Mouse (Mus musculus) left cerebral cortex, postnatal 36 days (tissue): ENCODE results near the gene Gpatch2l. TPM values are rescaled to one million over a fixed set of nuclear protein-coding genes. Genes with fewer than 3 reads are reported as not detected.

ENCODE experiments used
- DNase-seq, 2 experiments: peaks; one replicate each; pipeline ENCODE4 v3.0.0; 2021 to 2022; ENCODE audit warnings: low spot score in 2 of 2, mixed read lengths in 1 of 2
- intact Hi-C: fragments of 180-260 bp; cut with DNase I; formaldehyde crosslinking; loops from one replicate; pipeline ENCODE4 v1.15.1; 2025
- total RNA-seq, 2 experiments: library from RNA; stranded (reverse); gene quantifications; 2 replicates each; pipeline ENCODE4 v1.2.3; 2021

Gene Gpatch2l
- total RNA-seq, 2 experiments from 2014 or later = 35.6 to 36.5 TPM

DNA sequence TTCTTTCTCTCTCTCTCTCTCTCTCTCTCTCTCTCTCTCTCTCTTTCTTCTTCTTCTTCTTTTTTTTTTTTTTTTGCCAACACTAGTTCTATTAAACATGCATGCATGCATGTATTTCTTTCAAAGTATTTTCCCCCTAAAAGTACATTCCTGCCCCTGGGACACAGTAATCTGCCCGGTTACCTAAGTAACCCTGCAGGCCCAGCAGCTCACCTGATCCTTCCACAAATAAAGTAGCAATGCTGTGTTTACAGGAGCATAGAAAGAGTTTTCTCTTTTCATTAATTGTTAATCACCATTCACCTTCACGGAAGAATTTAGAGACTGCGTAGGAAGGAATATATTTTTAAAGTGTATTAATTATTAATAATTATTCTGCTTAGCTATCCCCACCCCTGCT, 34.1 kb downstream of the Gpatch2l start:
- intact Hi-C loops = loop anchor here (10.0 kb wide), 1 partner anchor 141 kb away; no protein-coding TSS in a partner anchor
- no peak for DNase-seq

DNA sequence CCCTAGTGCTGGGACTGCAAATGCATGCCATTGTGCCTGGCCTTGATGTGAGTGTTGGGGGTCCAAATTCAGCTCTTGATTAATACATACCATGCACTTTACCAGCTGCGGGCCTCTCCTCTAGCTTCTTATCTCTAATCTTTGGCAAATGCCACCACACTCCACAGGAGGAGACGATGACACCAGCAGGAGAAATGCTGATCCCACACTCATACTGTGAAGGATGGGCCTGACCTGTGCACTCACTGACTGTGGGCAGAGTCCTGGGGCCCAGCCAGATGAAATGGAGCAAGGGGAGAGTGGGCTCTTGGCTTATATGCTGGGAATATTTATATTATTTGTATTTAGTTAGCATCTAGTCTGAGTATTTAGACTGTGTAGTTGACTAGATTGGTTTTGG, 34.8 kb downstream of the Gpatch2l start:
- no peak for DNase-seq
- intact Hi-C loops = loop anchor here (10.0 kb wide), 1 partner anchor 142 kb away; no protein-coding TSS in a partner anchor

DNA sequence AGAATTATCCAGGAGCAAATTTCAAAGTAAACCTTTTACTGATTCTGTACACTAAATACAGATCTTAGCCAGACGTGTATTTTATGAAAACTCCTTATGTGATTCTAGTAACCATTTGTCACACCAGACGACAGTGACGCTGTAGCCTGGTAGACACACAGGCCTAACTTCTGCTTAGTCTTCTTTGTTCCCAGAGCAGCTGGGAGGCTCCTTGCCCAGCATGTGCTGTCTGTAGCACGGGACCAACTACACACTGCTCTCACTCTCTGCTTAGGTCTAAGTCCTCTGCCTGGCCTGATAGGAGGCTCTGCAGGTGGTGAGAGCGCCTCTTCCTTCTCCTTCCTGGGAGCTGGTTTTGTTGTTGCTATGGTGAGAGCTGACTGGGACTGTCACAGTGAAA, 35.2 kb downstream of the Gpatch2l start:
- DNase-seq = peak in 1 of 2 experiments; percentile 16
- intact Hi-C loops = loop anchor here (10.0 kb wide), 1 partner anchor 142 kb away; no protein-coding TSS in a partner anchor

DNA sequence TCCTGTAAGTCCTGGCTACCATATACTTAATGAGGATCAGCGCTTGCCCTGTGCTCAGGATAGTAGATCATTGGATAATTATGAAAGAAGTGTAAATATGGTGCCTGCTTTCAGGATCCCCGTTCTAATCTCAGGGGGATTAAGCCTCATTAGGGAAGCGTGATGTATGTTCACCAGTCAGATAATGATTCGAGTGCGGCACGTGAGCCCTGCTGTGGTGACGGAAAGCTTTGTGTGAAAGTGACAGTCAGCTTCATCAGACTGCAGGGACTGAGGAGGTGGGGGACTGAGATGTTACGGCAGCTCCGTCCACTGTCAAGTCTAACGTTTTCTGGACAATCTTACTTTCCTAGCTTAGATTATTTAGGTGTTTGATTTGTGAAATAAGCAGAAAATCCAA, 38.3 kb downstream of the Gpatch2l start:
- intact Hi-C loops = loop anchor here (10.0 kb wide), 1 partner anchor 145 kb away; no protein-coding TSS in a partner anchor
- DNase-seq = no peak

DNA sequence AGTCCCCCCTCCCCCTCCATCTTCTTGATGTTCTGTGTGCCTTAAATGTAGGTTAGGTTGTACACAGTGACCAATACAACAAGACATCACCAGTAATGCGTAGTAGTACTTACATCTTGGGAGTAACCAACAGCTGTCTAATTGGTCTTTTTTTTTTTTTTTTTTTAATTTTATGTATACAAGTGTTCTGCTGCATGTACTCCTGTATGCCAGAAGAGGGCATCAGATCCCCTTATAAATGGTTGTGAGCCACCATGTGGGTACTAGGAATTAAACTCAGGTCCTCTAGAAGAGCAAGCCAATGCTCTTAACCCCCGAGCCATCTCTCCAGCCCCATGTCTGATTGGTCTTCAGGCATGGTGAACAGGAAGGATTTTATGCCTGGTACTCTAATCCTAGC, 44.0 kb downstream of the Gpatch2l start:
- intact Hi-C loops = no loop called here
- no peak for DNase-seq

DNA sequence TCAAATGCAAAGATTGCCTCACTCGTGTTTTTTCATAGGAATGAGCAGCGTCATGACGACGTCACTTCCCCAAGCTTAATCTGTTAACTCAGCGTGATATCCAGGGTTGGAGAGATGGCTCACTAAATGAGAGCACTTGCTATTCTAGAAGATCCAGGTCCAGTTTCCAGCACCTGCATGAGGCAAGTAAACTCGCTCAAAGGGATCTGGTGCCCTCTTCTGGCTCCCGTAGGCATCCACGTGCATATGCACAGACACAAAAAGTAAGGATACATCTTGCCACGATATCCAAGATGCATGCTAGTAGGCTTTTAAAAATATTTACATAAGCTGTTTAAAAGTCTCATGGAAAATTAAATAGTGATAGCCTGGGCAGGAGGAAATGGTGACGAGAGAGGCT, 55.8 kb downstream of the Gpatch2l start:
- intact Hi-C loops = no loop called here
- no peak for DNase-seq

DNA sequence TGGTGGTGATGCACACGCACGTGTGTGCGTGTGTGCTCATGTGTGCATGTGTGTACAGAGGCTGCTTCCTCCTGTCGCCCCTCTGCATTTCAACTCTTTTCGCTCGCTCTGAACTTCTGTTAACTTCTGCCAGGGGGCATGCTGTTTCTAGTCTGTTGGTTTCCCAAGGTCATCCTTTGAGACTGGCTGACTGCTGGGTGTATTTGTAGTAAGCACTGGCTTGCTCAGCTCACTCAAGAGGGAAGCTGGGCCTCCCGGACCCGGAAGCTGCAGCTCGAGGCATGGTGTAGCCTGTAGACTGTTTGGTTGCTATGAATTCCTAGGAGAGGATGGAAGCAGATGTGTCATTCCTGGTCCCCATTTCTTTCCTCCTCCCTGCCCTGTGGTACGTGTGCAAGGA, 61.3 kb downstream of the Gpatch2l start:
- intact Hi-C loops = no loop called here
- no peak for DNase-seq

DNA sequence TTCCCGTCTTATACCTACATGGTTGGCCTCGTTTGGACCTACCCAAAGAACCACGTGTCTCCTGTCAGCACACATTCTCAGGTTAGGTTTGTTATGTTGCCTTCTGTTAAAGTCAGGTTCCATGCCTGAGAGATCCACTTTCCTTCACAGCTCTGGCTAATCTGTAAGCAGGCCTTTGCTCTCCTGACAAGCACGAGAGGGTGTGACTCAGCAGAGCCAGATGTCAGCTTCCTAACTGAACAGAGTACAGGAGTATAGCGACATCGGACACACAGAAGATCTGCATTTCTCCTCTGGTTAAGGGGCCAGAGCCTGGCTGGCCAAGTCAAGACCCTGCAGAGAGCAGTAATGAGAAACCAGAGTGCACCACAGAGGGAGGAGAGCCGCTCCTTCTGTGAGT, 63.4 kb downstream of the Gpatch2l start:
- intact Hi-C loops = no loop called here
- no peak for DNase-seq

DNA sequence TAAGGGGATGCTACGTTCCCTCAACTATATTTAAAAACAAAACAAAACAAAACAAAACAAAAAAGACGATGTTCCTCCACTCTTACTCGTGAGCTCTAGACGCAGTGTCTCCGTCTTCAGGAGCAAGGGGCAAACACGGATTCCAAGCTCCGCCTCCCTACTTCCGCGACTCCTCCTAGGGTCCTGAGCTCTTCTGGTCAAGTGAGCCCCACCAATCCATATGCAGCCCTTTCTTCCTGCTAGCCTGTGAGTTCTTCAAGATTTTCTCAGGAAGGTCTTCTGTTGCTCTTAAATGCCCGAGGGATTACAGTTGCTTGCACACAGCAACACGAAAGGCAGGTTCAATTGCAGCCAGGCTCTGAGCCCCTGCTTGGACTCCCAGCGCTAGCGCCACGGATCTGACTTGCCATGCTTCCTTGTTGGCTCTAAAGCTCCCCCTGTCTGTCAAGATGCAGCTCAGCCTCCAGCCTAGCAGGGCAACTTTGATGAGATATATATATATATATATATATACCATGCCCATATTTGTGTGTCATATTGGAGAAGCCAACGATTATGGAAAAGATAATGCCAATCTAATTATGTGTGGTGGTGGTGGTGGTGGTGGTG, 64.1 kb downstream of the Gpatch2l start:
- intact Hi-C loops = no loop called here
- no peak for DNase-seq

DNA sequence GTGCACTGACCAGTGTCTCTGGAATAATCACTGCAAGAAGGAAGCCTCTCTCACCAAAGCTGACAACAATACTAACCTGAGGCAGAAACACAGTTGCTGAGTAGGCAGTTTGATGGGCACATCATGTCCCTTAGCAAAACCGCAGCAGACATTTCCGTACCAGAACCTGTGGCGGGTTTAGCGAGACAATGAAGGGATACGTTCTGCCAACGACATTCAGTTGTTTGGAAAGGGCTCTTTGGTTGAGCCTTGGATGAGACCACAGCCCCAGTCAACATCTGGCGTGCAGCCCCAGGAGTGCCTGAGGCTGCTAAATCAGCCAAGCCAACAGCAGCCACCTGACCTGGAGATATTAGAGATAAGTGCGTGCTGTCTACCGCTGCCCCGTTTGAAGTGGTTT, 67.8 kb downstream of the Gpatch2l start:
- no peak for DNase-seq
- intact Hi-C loops = no loop called here

DNA sequence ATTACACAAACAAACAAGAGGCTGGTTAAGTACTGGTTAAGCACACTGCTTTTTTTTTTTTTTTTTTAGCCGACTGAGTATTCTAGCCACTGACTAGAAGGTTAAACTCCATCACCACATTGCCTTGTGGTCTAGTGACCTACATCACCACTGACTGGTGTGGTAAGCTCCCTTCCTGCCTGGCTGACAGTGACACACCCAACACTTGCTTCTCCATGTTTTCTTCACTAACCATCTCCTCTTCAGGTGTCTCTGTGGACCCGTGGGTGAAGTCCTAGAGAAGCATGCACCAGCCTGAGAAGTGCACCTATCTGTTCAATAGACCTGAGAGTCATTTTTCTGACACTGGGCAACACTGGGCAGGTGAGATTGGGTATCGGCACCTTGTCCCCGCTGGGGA, 68.2 kb downstream of the Gpatch2l start:
- DNase-seq = no peak
- intact Hi-C loops = no loop called here

DNA sequence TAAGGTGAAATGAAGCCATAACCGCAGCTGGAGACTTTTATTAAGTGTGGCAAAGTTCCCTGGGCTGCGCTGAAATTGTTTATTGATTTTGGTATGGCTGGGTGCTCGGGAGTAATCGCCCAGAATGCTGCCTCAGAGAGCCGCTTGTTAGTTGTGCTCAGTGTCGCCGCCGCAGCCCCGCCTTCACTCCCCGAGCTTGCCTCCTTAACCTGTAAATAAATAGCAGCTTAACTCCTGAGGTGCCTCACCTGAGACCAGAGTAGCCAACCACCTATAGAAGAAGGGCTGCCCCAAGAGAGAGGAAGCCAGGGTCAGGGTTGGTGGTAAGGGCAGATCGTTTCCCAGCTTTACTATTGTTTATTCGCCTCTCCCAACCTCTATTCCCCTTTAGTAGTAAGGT, 79.0 kb downstream of the Gpatch2l start:
- intact Hi-C loops = no loop called here
- no peak for DNase-seq

DNA sequence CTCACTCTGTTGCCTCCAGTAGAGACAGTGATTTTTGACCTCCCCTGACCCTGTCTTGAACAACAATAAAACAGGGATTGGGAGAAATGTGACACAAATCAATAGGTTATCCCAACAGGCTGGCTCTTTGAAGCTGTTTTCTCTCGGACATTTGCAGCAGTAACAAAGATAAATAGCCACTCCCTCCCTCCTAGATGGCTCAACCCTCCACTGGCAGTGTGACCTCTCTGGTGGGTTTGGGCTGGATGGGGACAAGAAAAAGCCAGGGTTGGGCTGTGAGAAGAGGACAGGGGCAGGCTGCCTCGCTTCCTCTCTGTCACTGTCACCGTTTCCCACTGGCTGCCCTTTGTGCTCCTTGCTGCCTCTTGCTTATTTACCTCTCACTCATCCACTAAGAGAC, 82.6 kb downstream of the Gpatch2l start:
- DNase-seq = no peak
- intact Hi-C loops = no loop called here

DNA sequence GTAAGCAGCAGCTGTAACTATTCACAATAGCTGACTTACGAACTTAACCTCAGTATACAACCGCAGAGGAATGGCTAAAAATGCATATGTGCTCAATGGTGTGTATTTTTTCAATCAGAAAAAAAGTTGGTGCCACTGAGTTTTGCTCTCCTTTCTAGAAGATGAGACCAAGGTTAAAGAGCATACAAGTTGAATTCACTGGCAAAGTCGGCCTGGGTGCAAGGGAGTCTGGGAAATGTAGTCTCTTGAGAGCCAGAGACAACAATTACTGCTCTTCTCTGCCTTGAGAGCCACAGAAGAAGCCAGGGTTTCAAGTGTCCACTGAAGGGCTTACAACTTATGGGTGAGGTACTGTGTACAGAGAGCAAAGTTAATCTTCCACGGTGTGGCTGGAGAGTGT, 88.2 kb downstream of the Gpatch2l start:
- no peak for DNase-seq
- intact Hi-C loops = no loop called here

DNA sequence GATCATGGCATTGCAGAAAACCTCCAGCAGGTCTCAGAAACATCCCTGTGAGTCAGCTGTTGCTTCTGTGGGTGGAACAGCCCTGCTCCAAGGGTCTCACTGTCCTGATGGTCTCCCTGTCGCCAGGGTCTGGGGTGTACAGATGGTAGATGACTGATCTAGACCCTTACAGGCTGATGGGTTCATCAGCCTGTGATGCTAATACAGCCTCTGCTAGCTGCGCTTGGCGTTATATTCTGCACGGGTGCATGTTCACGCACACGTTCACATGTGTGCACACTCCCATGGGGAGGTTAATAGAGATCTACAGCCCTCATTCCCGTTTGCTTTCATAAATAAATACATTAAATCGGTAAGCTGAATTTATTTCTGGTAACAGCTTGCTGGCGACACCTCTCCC, 89.0 kb downstream of the Gpatch2l start:
- DNase-seq = no peak
- intact Hi-C loops = no loop called here

DNA sequence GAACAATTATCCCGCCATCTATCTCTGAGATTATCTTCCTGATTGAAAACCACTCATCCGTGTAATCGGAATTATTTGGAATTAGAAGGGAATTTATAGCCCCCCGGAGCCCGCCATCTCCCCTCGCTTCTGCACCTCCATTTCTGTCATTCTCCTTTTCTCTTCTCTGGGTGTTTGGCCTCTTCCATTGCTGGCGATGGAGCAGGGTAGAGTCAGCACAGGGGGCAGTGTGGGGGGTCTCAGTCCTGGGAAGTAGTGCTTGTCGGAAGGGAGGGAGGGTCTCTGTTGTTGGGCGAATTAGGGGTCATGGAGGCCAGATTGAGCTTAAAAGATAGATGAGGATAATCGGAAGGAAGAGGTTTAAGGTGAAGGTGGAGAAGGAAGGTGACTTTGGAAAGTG, 89.6 kb downstream of the Gpatch2l start:
- intact Hi-C loops = no loop called here
- no peak for DNase-seq

DNA sequence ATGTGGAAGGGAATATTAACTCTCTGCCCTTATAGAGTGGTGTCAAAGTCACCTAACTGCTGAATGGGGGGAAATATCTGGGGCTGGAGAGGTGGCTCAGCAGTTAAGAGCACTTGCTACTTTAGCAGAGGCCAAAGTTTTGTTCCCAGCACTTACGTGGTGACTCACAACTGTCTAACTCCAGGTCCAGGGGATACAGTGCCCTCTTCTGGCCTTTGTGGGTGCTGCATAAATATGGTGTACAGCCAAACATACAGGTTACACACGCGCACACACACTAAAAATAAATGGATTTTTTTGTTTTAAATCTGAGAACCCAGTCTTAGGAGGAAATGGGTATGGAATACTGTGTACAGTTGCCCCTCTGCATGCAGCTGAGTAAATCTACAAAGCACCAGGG, 94.6 kb downstream of the Gpatch2l start:
- intact Hi-C loops = no loop called here
- DNase-seq = no peak

DNA sequence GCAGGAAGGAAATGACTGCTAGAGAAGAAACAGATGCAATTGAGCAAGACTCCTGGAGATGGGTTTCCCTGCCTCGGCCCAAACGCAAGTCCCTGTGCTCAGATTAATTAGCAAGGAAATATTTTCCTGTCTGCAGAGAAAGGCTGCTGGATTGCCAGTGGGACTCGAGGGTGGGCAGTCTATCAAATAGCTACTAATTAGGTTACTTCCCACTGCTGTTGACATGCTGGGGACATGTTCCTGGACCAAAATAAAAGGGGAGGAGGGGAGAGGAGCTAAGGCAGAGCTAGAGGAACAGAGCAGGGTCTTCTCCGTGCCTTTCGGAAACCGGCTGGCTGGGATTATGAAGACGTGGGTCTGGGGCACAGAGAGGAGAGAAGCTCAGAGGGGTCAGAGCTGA, 95.2 kb downstream of the Gpatch2l start:
- intact Hi-C loops = no loop called here

More for the DNA sequence above, 95.2 kb downstream of the Gpatch2l start:
- no peak for DNase-seq
